Mouse (Mus musculus): ENCODE results near the gene Gm28051. TPM values are rescaled to one million over a fixed set of nuclear protein-coding genes. Genes with fewer than 3 reads are reported as not detected.

Gene Gm28051
- total and polyA plus RNA-seq, 3 experiments = not detected

GRCm38 (mm10) chr12:102729855-102730797, 27.4 kb downstream of the Gm28051 start:
- Histone ChIP-seq H3K36me3 (replicated peaks in 1 of 2; ENCODE audit: control insufficient read depth in 1 of 2, insufficient read depth in 1 of 2, low read length in 1 of 2) (no peaks in the 10 kb centered on the region), H3K27me3 (replicated peaks) (no peaks in the 10 kb centered on the region), H3K79me2 (replicated peaks; ENCODE audit: control insufficient read depth, extremely low read depth, insufficient read depth, poor library complexity, severe bottlenecking) (no peaks in the 10 kb centered on the region), H3K9me3 (replicated peaks; ENCODE audit: low read length) (no peaks in the 10 kb centered on the region), H3K4me1 (ENCODE audit: control insufficient read depth in 1 of 2, insufficient read depth in 2 of 2) (peaks cover 0 to 11% of the 10 kb centered on the region in 2 experiments; a peak in 2 of 4 replicates), H3K27ac (ENCODE audit: insufficient read depth, low read depth) (no peak overlapping the region), H3K4me3 (replicated peaks in 1 of 3; ENCODE audit: low read depth in 2 of 3, low read length in 2 of 3, poor library complexity in 1 of 3) (no peak overlapping the region), H3K9ac (ENCODE audit: insufficient read depth, low read depth) (no peak overlapping the region), H3K4me2 (ENCODE audit: insufficient read depth, low read depth, poor library complexity, severe bottlenecking) (no peak overlapping the region)
- in situ Hi-C loops (cut with MboI; ENCODE audit: low pct_ligation_motif_present, low pct_unique_long_range_greater_than_20kb, low sequenced_read_pairs) = no loop called here
- TF ChIP-seq MYC (IDR thresholded peaks at IDR 0.05; ENCODE audit: low read depth, low read length) (no peak), NELFE (IDR thresholded peaks at IDR 0.05; ENCODE audit: low read depth, low read length) (no peak), TCF12 (IDR thresholded peaks at IDR 0.05; ENCODE audit: low read depth, low read length) (no peak), USF2 (conservative IDR thresholded peaks at IDR 0.05; ENCODE audit: low read depth, low read length) (no peak), POLR2AphosphoS2 (IDR thresholded peaks at IDR 0.05; ENCODE audit: low read depth, low read length) (no peak), IRF4 (IDR thresholded peaks at IDR 0.05; ENCODE audit: low read depth, low read length) (no peak), BHLHE40 (IDR thresholded peaks at IDR 0.05; ENCODE audit: low read depth, low read length) (no peak), ZKSCAN1 (IDR thresholded peaks at IDR 0.05; ENCODE audit: borderline replicate concordance, low read depth, low read length) (no peak), GABPA (IDR thresholded peaks at IDR 0.05; ENCODE audit: insufficient replicate concordance, low read depth, low read length) (no peak), SMC3 (IDR thresholded peaks at IDR 0.05; ENCODE audit: low read depth, low read length) (no peak)
- no peak for DNase-seq (ENCODE audit: extremely low read depth)
- dilution Hi-C loops (cut with MboI; ENCODE audit: extremely low pct_ligation_motif_present, extremely low pct_unique_long_range_greater_than_20kb, low sequenced_read_pairs) = no loop called here

- Histone ChIP-seq H3K4me1 (ENCODE audit: control insufficient read depth in 1 of 2, insufficient read depth in 2 of 2) (peaks cover 0 to 11% of the 10 kb centered on the region in 2 experiments; a peak in 2 of 4 replicates), H3K36me3 (replicated peaks in 1 of 2; ENCODE audit: control insufficient read depth in 1 of 2, insufficient read depth in 1 of 2, low read length in 1 of 2) (no peaks in the 10 kb centered on the region), H3K9me3 (replicated peaks; ENCODE audit: low read length) (no peaks in the 10 kb centered on the region), H3K27ac (ENCODE audit: insufficient read depth, low read depth) (no peak overlapping the region), H3K79me2 (replicated peaks; ENCODE audit: control insufficient read depth, extremely low read depth, insufficient read depth, poor library complexity, severe bottlenecking) (no peaks in the 10 kb centered on the region), H3K9ac (ENCODE audit: insufficient read depth, low read depth) (no peak overlapping the region), H3K4me3 (replicated peaks in 1 of 3; ENCODE audit: low read depth in 2 of 3, low read length in 2 of 3, poor library complexity in 1 of 3) (no peak overlapping the region), H3K4me2 (ENCODE audit: insufficient read depth, low read depth, poor library complexity, severe bottlenecking) (no peak overlapping the region), H3K27me3 (replicated peaks) (no peaks in the 10 kb centered on the region)
- TF ChIP-seq USF1 (IDR thresholded peaks at IDR 0.05; ENCODE audit: low read depth, low read length) (no peak), MEF2A (IDR thresholded peaks at IDR 0.05; ENCODE audit: borderline replicate concordance, low read depth, low read length) (no peak), RCOR1 (conservative IDR thresholded peaks at IDR 0.05; ENCODE audit: low read depth, low read length) (no peak), TBP (conservative IDR thresholded peaks at IDR 0.05; ENCODE audit: low read depth, low read length) (no peak), USF2 (conservative IDR thresholded peaks at IDR 0.05; ENCODE audit: low read depth, low read length) (no peak), CHD1 (IDR thresholded peaks at IDR 0.05; ENCODE audit: low read depth, low read length) (no peak), UBTF (IDR thresholded peaks at IDR 0.05; ENCODE audit: low read depth, low read length) (no peak), CTCF (conservative IDR thresholded peaks at IDR 0.05 in 1 of 2, IDR thresholded peaks at IDR 0.05 in 1 of 2; ENCODE audit: low read depth in 2 of 2, low read length in 2 of 2) (no peak), POLR2AphosphoS2 (IDR thresholded peaks at IDR 0.05; ENCODE audit: low read depth, low read length) (no peak), GABPA (IDR thresholded peaks at IDR 0.05; ENCODE audit: insufficient replicate concordance, low read depth, low read length) (no peak)
- no peak for DNase-seq (ENCODE audit: extremely low read depth)
- in situ Hi-C loops (cut with MboI; ENCODE audit: low pct_ligation_motif_present, low pct_unique_long_range_greater_than_20kb, low sequenced_read_pairs) (no loop called here), dilution Hi-C loops (cut with MboI; ENCODE audit: extremely low pct_ligation_motif_present, extremely low pct_unique_long_range_greater_than_20kb, low sequenced_read_pairs) (no loop called here)
These were observed 31.8 kb downstream of the Gm28051 start for GRCm38 (mm10) chr12:102725761-102726175.
